Mouse (Mus musculus) heart, adult 2 months (tissue): ENCODE results near the gene Olfr749.

ENCODE experiments used
- CTCF ChIP-seq: fragments of 200-600 bp; IDR thresholded peaks from 2 replicates; pipeline ENCODE4 v1.8.1; 2022; ENCODE audit warnings: antibody characterized with exemption, mild to moderate bottlenecking, moderate library complexity
- EP300 ChIP-seq: fragments of 200-500 bp; IDR thresholded peaks from 2 replicates; pipeline ENCODE4 v1.6.1; 2011; ENCODE audit warnings: low read depth, low read length, control low read depth; ENCODE audit not compliant: insufficient read depth
- POLR2A ChIP-seq: fragments of 200-500 bp; IDR thresholded peaks from 2 replicates; pipeline ENCODE4 v1.6.1; 2011; ENCODE audit warnings: mild to moderate bottlenecking, low read depth, low read length, control low read depth; ENCODE audit not compliant: insufficient read depth

DNA sequence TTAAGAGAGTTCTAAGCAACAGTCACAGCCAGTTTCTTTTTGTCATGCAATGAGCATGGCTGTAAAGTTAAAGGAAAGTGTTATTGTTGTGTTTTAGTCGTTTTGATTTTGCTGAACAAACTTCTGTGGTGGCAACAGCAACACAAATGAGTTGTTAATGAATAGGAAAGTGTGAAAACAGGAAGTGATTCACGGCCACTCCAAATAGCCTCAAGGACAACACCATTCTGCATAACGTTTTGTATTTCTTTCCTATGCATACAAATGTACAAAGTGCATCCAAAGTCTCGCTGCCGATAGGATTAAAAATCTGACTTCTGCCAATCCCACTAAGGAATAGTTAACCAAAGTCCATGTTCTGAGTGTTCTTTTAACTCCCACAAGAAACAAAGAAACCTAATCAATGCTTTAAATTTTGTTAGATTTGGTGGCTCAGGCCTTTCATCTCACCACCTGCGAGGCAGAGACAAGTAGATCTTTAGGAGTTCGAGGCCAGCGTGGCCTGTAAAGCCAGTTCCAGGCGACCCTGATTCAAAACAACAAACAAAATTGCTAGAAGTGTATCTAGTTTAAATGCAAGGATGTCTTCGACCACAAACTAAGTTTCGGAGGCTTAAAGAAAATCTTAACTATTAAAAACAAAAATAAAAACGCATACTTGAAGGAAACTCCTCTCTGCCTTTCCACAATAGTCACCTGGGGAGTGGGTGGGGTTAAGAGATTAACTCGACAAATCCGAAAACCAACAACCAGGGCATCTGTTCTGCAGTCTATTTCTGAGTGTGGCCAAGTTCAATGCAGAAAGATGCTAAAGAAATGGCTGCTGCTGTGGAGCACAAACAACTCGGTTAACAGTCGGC, 39.7 kb upstream of the Olfr749 start:
- TF ChIP-seq CTCF = no peak
- TF ChIP-seq EP300 = no peak
- no peak for TF ChIP-seq POLR2A
